Mouse (Mus musculus) cerebellum, postnatal 4 days (tissue): ENCODE data around the gene Zfy2.

Source experiments
- DNase-seq, 2 experiments: peaks; one replicate each; pipeline ENCODE4 v3.0.0; 2022; ENCODE audit warnings: low spot score in 2 of 2, mixed read lengths in 1 of 2

The Zfy2 gene

GRCm38 (mm10) chrY:2170309-2170708, at the start of gene Zfy2:
Gene Zfy2 (minus strand): TSS chrY:2170409.
- DNase-seq = no peak
